Mouse (Mus musculus): ENCODE measurements at regions not wholly inside any gene's neighbourhood (a gene's known extent, or its start where the extent isn't known, plus 50 kb on each side); places are given as distances from the start of the nearest gene placed in this dataset.

DNA sequence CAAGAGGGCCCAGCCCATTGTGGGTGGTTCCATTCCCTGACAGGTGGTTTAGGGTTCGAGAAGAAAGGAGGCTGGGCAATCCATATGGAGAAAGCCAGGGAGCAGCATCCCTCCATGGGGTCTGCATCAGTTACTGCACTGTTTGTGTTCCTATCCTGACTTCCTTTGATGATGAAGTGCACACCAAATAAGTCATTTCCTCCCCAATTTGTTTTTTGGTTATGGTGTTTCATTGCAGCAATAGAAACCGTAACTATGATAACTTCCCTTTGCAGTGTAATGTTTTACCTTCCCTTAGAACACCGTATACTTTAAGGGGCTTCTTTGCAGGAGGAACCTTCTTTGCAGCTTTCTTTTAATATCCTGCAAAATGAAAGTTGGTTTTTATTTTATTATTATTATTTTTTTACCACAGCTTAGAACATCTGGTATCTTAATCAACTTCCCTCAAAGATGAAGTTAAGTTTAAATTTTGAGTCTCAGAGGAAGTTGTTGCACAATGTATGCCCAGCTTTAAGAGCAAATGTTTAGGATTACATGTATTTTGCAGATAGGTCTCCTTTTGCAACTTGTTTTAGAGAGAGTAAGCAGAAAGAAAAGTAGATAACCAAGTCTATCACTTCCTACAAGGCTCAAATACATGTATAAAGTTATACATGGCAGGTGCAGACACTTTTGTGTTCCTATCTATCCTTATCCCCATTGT lies 1059.1 kb downstream of the Diaph2 start:
- DNase-seq (ENCODE audit: low spot score in 2 of 2): no peak

DNA sequence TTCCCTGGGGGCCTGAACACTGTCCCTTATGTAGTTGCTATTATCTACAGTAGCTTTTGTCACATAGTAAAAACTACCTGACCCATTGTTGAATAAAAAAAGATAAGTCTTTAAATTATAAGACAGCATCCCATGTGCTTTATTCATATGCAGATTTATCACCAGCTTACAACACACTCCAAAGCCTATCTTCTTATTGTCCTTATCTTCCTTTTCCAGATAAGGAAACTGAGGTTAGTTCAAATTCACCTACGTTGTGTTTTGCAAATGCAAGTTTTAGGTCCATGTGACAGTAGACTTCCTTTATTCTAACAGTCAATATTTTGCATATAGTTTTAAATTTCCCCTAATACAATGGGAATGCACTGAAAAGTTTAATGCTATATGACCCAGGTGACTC lies 1069.4 kb downstream of the Diaph2 start:
- DNase-seq (ENCODE audit: low spot score in 2 of 2): no peak

DNA sequence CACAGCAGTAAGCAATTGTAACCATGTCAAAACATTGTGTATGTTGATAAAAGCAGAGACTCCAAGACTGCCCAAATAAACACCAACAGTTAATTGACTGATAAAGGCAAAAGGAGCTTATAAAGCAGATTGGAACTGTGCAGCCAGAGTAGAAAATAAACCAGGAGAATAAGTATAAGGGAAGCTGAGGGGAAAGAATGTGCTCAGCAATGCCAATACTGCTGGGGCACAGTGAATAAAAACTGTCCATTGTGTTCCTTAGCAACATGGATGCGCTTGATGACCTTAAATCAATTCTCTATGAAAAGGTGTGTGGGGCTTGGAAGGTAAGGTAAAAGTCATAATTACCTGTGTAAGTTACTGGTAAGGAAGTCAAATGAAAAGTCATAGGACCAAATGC lies 1070.2 kb downstream of the Diaph2 start:
- DNase-seq (ENCODE audit: low spot score in 2 of 2): no peak

DNA sequence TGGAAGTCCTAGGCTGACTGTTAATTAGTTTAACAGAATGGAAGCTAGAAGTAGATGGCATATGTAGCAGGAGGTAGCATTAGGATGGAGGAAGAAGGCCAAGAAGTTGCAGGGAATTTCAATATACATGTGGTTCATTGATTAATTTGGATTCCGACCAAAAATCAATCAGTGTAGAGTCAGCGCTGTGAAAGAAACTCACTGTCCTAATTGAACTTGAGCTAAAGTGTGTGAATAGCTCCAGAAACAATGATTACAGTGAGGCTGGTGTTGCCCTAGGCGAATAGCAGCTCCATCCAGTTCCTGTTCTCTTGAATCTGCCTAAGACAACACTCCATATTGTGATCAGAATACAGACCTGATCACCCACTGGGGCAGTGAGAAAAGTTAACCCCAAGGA lies 1070.6 kb downstream of the Diaph2 start:
- no peak for DNase-seq (ENCODE audit: low spot score in 2 of 2)

DNA sequence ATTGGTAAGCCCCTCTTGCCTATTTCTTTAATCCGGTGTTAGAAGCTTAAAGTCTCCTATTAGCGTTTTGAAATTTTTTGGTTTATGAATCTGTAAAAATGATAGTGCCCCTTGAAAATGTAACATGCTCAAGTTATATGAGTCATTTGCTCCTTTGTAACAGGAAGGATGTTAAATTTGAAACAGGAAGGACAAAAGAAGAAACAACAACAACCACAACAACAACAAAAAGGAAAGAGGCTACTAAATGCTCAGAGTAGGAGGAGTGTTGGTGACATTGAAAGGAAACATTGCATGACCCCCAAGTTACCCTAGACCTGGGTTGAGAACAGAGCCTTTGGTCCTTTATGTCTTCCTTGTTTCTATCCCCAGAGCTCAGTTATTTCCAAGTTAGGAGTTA lies 1074.4 kb downstream of the Diaph2 start:
- no peak for DNase-seq (ENCODE audit: low spot score in 2 of 2)

DNA sequence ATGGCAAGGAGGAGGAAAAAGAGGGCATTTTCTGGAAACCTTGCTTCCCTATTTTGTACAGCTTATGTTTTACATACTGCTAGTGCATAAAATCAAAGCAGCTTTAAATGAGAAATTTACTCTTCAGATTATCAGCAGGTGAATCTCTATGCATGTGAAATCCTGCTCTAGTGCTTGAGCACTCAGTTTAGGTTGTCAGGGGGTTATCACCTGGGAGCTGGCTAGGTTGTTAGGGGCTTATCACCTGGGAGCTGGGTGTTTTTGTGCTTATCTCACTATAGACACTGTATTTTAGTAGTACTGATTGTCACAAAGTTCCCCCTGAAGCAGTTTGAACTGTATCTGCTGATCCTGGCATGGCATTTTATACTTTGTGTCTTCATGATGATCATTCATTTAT lies 1086.3 kb downstream of the Diaph2 start:
- DNase-seq (ENCODE audit: low spot score in 2 of 2): no peak

DNA sequence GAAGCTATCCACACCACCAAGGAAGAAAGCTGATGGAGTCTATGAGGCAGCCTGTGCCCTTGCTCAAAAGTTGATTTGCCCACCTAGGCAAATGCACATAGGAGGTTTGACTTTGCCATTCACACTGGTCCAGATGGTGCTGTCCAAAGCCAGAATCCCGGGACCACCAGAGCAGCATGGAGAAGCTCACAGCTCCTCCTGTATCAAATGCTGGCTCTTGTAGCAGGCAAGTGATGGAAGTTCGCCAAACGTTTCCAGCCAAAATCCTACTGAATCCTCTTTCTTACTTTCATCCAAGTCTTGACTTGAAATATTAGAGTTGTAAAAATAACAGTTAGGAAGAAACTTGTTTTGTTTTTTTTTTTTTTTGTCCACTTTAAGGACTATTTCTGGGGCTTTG lies 1093.6 kb downstream of the Diaph2 start:
- DNase-seq (ENCODE audit: low spot score in 2 of 2): peak in 1 of 2 experiments; percentile 23

DNA sequence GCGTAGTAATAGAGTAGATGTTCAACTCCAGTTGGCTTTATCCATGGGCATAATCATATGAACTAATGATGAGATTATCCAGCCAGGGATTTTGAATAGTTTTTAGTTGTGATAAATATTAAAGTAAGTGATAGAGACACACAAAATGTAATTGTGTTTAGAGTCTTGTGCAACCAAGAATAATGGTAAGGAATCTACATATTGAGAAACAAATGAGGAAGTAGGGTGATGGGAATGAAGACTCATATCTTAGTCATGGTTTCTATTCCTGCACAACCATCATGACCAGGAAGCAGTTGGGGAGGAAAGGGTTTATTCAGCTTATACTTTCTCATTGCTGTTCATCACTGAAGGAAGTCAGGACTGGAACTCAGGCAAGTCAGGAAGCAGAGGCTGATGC lies 1117.0 kb downstream of the Diaph2 start:
- no peak for DNase-seq (ENCODE audit: low spot score in 2 of 2)

DNA sequence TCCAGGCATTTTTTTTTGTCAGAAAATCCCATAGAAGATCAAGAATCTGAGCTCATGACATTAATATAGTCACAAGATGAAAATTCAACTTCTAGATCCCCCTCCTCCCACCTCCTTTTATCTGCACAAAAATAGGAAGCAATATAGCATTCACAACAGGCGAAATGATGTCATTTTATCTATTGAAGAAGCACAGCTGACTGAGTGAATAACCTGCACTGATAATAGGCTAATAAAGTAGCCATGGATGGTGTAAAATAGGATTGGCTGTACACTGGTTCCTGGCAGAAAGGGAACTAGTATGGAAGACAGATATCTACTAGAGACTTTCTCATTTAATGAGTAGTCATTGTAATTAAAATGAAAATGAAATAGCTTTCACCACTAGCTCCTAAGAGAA lies 1124.6 kb downstream of the Diaph2 start:
- no peak for DNase-seq (ENCODE audit: low spot score in 2 of 2)

DNA sequence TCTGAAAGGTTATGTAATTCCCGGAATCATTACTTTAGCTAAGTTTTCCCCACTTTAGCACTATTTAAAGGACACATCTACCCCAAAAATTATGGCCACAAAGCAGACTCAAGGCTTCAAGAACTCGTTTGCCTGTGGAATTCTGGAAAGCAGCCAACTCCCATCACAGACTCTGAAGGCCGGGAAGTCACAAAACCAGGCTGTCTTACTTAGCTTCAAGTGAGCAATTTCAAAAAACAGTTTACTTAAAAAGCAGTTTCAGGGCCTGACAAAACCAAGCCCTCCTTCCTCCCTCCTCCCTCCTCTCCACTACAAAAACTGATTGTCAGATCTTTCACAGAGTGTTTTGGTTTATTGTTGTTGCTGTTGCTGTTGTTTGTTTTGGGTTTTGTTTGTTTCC lies 1125.7 kb downstream of the Diaph2 start:
- no peak for DNase-seq (ENCODE audit: low spot score in 2 of 2)

DNA sequence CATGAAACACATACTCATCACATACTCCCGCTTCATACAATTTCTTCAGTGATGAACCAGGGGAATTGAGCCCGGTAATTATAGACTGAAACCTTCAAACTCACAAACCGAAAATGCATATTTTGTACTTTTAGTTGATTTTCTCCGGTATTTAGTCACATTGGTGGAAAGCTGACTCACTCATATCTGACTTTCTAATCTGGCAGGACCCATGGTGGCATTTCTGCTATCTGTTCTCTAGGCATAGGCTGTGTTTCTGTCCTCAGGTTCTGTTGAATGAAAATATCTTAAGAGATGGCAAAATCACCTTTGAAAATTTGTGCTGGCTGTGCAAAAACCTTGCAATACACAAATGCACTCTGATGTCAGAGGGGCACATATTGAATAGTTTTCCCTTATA lies 1126.6 kb downstream of the Diaph2 start:
- DNase-seq (ENCODE audit: low spot score in 2 of 2): no peak
